Mouse (Mus musculus) fat pad, adult 2 months (tissue): ENCODE measurements around the gene Lbp.

Experiments
- DNase-seq: peaks from one replicate; pipeline ENCODE4 v3.0.0-alpha.2; 2011; ENCODE audit warnings: low read depth, low spot score; ENCODE audit errors: extremely low read depth

The Lbp gene

DNA sequence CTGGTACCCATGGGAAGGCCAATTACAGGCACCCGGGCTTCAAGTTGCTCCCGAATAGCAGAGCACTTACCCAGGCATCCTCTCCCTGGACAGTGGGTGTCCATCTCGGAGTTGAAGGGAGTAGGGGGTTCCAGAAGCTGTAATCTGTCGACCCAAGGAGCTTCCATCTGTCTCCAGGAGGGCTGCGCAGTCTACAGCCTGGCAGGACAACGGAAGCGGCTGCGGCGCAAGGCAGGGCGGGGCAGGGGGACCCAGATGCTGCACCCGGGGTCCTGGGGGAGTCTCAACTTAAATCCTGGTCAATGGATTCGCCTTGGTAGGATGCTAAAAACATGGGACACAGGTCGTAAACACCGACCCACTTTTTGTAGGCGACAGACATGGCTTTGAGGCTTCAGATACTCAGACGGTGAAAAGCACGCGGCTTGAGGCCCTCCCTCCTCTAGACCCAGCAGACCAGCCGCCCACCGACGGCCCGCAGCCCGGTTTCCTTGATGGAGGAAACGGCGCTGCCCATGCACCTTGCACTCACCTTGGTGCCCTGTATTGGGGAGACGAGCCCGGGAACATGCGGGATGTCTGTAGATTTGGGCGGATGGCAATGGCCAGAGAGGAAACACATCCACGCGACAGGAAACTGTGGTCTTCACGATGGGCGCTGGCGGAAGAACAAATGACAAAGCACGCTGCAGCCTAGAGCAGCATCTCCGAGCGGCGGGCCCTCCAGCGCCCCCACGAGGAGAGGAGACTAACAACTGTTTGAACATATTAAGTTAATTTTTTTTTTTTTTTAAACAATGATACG lies 54.8 kb downstream of the Lbp start:
- DNase-seq, result peak; percentile 30

DNA sequence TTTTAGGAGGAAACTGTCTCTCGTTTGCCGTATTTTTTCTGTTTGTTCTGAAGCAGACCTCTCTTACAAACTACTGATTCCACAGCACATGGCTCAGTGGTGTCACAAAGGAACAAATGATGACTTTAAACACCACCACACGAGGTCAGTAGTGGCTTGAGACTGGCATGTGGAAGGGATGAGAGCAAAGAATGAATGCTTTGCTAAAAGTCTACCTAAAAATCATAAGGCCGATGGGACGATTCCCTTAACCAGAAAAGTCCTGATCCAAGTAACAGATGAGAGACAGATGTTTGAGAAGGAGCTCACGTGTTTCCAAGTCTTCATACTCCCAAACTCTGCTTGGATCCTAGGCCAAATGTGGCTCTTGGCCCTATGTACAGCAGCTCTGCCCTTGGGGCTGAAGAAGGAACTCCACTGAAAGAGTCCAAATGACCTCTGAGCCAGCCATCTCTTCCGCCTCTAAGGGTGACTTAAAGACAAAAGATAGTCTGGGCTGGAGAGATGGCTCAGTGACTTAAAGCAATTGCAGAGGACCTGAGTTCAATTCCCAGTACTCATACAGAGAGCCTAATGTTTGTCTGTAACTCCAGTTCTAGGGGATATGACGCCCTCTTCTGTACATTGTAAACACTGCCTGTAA lies 55.5 kb downstream of the Lbp start:
- DNase-seq, result no peak

DNA sequence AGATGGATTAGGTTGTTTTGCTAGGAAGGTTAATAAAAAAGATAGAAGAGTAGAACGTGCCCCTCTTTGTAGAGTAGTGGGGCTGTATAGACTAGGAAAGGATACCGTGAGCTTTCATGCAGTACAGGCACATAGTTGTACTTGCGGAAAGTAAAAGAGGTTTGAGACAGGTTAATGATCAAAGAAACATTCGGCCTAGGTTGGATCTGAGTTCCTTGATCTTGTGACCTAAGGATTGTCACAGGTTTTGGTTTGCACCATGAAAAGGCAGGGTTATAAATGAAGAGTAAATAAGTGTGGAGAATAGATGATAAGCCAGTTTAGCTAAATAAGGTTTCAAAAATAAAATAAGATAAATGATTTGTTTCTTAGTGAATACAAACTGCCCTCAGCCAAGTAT lies 57.9 kb downstream of the Lbp start:
- DNase-seq, result no peak

GRCm38 (mm10) chr2:158365099-158365850 lies 59.0 kb downstream of the Lbp start:
- DNase-seq, result no peak

GRCm38 (mm10) chr2:158367654-158368053 lies 61.4 kb downstream of the Lbp start:
- no peak for DNase-seq

- no peak for DNase-seq
Observed at GRCm38 (mm10) chr2:158368313-158368712, 62.0 kb downstream of the Lbp start.

GRCm38 (mm10) chr2:158369474-158370172 lies 63.3 kb downstream of the Lbp start:
- no peak for DNase-seq

DNA sequence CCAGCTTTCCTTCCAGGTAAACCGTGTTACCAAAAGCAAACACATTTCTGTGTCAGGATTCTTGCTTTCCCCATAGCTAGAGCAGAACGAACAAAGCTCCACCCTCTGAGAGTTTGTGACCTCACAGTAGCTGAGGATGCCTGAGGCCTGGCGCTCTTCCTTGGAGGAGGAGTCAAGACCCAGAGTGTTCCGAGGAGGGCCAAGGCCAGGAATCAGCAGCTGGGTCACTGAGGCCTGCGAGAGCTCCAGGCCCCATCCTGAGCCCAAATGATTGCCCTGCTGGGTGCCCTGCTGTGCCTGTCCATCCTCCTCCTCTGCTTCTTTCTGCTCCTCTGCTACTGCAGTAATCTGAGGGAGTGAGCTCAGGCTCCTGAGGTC lies 63.9 kb downstream of the Lbp start:
- no peak for DNase-seq

- no peak for DNase-seq
Observed at GRCm38 (mm10) chr2:158373061-158373460, 66.8 kb downstream of the Lbp start.

DNA sequence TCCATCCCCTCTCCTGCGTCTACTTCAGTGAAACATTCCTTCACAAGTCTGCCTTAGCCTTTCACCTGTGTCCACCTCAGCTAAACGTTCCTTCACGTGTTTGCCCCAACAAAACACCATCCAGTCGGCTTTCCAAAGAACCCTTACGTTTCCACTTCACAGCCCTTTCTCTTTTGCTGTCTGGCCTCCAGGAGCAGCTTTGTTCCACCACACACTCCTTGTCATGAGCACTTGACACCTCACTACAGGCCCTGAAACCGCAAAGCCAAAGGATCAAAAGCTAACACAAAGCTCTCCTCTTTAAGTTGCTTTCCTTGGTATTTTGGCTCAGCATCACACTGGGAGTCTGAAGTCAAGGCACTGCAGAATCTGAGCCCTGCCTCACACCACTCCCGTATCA lies 67.2 kb downstream of the Lbp start:
- no peak for DNase-seq

- DNase-seq, result no peak
Observed at GRCm38 (mm10) chr2:158375443-158376122, 69.3 kb downstream of the Lbp start, which contains the start of gene Snhg11. TSS of gene Snhg11 (plus strand) at chr2:158375638.

DNA sequence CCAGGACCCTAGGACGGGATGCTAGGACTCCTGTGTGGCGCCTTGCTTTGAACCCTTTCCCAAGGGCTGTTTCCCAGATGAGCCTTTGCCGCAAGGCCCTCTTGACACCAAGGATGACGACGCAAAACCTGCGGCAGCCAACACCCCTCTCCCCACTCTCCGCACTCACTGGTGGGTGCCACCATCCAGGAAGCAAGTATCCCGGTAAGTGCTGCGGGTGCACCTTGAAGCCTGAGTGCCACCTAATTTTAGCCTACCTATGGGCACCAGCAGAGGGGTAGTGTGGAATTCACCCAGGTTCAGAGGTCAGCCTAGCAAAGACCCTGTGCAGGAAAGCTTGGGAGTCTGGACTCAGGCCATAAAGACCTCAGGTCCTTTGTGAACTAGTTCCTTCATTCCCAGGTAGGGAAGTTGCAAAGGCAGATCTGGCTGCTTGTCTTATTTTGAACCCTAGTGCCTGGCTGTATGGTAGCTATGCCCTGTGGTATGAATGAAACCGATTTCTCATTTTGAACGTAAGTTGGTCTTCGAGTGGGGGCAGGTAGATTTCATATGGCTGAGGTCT lies 69.9 kb downstream of the Lbp start:
- DNase-seq, result no peak

- DNase-seq, result no peak
Observed at GRCm38 (mm10) chr2:158376798-158377197, 70.5 kb downstream of the Lbp start.

- no peak for DNase-seq
Observed at GRCm38 (mm10) chr2:158377811-158378210, 71.5 kb downstream of the Lbp start.

GRCm38 (mm10) chr2:158379354-158380078 lies 73.2 kb downstream of the Lbp start:
- DNase-seq, result no peak
